Mouse (Mus musculus): ENCODE results near the gene Adcyap1r1. TPM values are rescaled to one million over a fixed set of nuclear protein-coding genes. Genes with fewer than 3 reads are reported as not detected.

The Adcyap1r1 gene
- polyA plus RNA-seq, 1 experiment from 2014 or later: not detected

DNA sequence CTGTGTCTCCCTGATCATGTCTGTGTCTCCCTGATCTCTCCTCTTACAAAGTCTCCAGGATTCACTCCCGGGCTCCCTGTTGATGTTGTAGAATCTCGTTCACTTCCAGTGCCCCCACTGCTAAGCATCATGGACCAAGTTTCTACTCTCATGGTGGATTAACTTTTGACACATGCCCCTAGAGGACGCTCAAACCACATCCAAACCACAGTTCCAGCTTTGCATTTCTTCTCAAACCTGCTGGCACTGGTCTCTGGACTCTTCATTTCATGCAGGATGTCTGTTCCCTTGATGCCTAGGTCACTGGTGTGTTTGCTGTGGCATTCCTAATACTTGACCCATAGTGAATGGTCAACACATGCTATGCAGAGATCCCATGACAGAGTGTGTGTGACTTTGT, 90.6 kb downstream of the Adcyap1r1 start:
- Histone ChIP-seq H3K36me3 (replicated peaks; ENCODE audit: insufficient read depth, low read length) (no peaks in the 10 kb centered on the region), H3K4me2 (ENCODE audit: low read depth, low read length) (no peak overlapping the region), H3K27ac (ENCODE audit: low read depth) (no peak overlapping the region), H3K9ac (replicated peaks) (no peak overlapping the region), H3K4me1 (ENCODE audit: insufficient read depth) (no peaks in the 10 kb centered on the region), H3K27me3 (ENCODE audit: insufficient read depth, low read length) (no peaks in the 10 kb centered on the region), H3K9me3 (ENCODE audit: low read length) (no peaks in the 10 kb centered on the region), H3K4me3 (ENCODE audit: low read depth, low read length) (no peak overlapping the region)
- DNase-seq: no peak
- WGBS (ENCODE audit: insufficient replicate concordance): 47% methylated on average over 3 of the region's 3 CpGs
- TF ChIP-seq CTCF (IDR thresholded peaks at IDR 0.05; ENCODE audit: low read depth): 0 out of 2 replicates have a peak, but pooled peaks have one; percentile 13
- no peak for TF ChIP-seq EP300 (IDR thresholded peaks at IDR 0.05; ENCODE audit: low read depth)
- ATAC-seq: no peak

GRCm38 (mm10) chr6:55543345-55543744, 91.6 kb downstream of the Adcyap1r1 start:
- no peaks in the 10 kb centered on the region for H3K36me3 ChIP-seq (replicated peaks; ENCODE audit: insufficient read depth, low read length)
- no peaks in the 10 kb centered on the region for H3K27me3 ChIP-seq (ENCODE audit: insufficient read depth, low read length)
- H3K4me2 ChIP-seq (ENCODE audit: low read depth, low read length): no peak overlapping the region
- DNase-seq (no peak), ATAC-seq (no peak)
- H3K27ac ChIP-seq (ENCODE audit: low read depth): no peak overlapping the region
- no peak overlapping the region for H3K9ac ChIP-seq (replicated peaks)
- 78% methylated on average over 4 of the region's 4 CpGs for WGBS (ENCODE audit: insufficient replicate concordance)
- H3K4me3 ChIP-seq (ENCODE audit: low read depth, low read length): no peak overlapping the region
- no peak for TF ChIP-seq EP300 (IDR thresholded peaks at IDR 0.05; ENCODE audit: low read depth)
- no peak for TF ChIP-seq CTCF (IDR thresholded peaks at IDR 0.05; ENCODE audit: low read depth)
- H3K9me3 ChIP-seq (ENCODE audit: low read length): no peaks in the 10 kb centered on the region
- no peaks in the 10 kb centered on the region for H3K4me1 ChIP-seq (ENCODE audit: insufficient read depth)

GRCm38 (mm10) chr6:55549211-55549610, 97.4 kb downstream of the Adcyap1r1 start:
- no peaks in the 10 kb centered on the region for H3K27me3 ChIP-seq (ENCODE audit: insufficient read depth, low read length)
- H3K4me2 ChIP-seq (ENCODE audit: low read depth, low read length): no peak overlapping the region
- TF ChIP-seq EP300 (IDR thresholded peaks at IDR 0.05; ENCODE audit: low read depth) (no peak), CTCF (IDR thresholded peaks at IDR 0.05; ENCODE audit: low read depth) (no peak)
- no peaks in the 10 kb centered on the region for H3K9me3 ChIP-seq (ENCODE audit: low read length)
- H3K27ac ChIP-seq (ENCODE audit: low read depth): no peak overlapping the region
- WGBS (ENCODE audit: insufficient replicate concordance): 75% methylated on average over 6 of the region's 6 CpGs
- DNase-seq (no peak), ATAC-seq (no peak)
- H3K36me3 ChIP-seq (replicated peaks; ENCODE audit: insufficient read depth, low read length): no peaks in the 10 kb centered on the region
- H3K9ac ChIP-seq (replicated peaks): no peak overlapping the region
- H3K4me3 ChIP-seq (ENCODE audit: low read depth, low read length): no peak overlapping the region
- H3K4me1 ChIP-seq (ENCODE audit: insufficient read depth): no peaks in the 10 kb centered on the region

DNA sequence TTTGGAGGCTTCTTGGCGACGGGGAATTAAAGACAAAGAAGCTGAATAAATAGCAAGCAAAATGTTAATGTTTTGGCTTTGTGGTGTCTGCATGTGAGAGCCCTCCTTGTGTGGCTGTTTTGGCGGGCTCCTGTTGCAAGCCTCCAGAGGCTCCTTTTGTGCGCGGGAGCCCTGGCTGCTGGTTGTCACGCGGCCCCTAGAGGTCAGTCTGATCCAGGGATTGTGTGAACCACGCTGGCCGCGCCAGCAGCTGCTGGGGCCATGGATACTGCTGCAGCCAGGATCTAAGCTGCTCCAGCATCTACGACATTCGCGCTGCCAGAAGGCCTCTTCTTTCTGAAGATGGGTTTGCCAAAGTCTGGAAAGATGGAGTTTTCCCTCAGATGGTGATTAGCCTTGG, 99.1 kb downstream of the Adcyap1r1 start:
- H3K4me3 ChIP-seq (ENCODE audit: low read depth, low read length): no peak overlapping the region
- H3K9ac ChIP-seq (replicated peaks): no peak overlapping the region
- no peaks in the 10 kb centered on the region for H3K4me1 ChIP-seq (ENCODE audit: insufficient read depth)
- no peaks in the 10 kb centered on the region for H3K36me3 ChIP-seq (replicated peaks; ENCODE audit: insufficient read depth, low read length)
- ATAC-seq (no peak), DNase-seq (no peak)
- H3K27ac ChIP-seq (ENCODE audit: low read depth): no peak overlapping the region
- H3K27me3 ChIP-seq (ENCODE audit: insufficient read depth, low read length): no peaks in the 10 kb centered on the region
- H3K9me3 ChIP-seq (ENCODE audit: low read length): no peaks in the 10 kb centered on the region
- no peak overlapping the region for H3K4me2 ChIP-seq (ENCODE audit: low read depth, low read length)
- 41% methylated on average over 13 of the region's 13 CpGs for WGBS (ENCODE audit: insufficient replicate concordance)
- TF ChIP-seq EP300 (IDR thresholded peaks at IDR 0.05; ENCODE audit: low read depth) (no peak), CTCF (IDR thresholded peaks at IDR 0.05; ENCODE audit: low read depth) (peak; percentile 18; the same call in 1 of the 2 replicates)

Small RNA genes lying within 50 kb of the gene (microRNA-seq; reads per million reads assigned to microRNA genes)
- gene Gm44352: not detected

Other genes with a start within 250 kb of the Adcyap1r1 start
- 1.0 and 1.7 TPM in 2 replicates for gene Mindy4, start 248.6 kb upstream of the Adcyap1r1 start, polyA plus RNA-seq (2015; fragmentation: Nextera tagmentation; extraction: Ambion mirVana)
- gene Aqp1, start 115.5 kb upstream of the Adcyap1r1 start, polyA plus RNA-seq (2015; fragmentation: Nextera tagmentation; extraction: Ambion mirVana): 134 and 135 TPM in 2 replicates
- 0.08 and 0.09 TPM in 2 replicates for gene Ghrhr, start 75.7 kb upstream of the Adcyap1r1 start, polyA plus RNA-seq (2015; fragmentation: Nextera tagmentation; extraction: Ambion mirVana)
- gene Neurod6, start 229.3 kb downstream of the Adcyap1r1 start, polyA plus RNA-seq (2015; fragmentation: Nextera tagmentation; extraction: Ambion mirVana): not detected in 2 replicates

Measured in liver, postnatal 0 days (tissue).